Mouse (Mus musculus) intestine, embryonic 14.5 days (tissue): Measurements from ENCODE around the gene Stx5a. TPM values are rescaled to one million over a fixed set of nuclear protein-coding genes. Genes with fewer than 3 reads are reported as not detected.

Experiments
- microRNA-seq: library from miRNA; unstranded; fragments of <30 nt; microRNA quantifications from one replicate; pipeline ENCODE4, GENCODE M21; 2016
- polyA plus RNA-seq: library from polyadenylated mRNA; unstranded; fragments of >200 nt; fragmentation: Nextera tagmentation; extraction: Ambion mirVana; gene quantifications from 2 replicates; pipeline ENCODE4 v1.2.1, GENCODE M21; 2014

The Stx5a gene
- polyA plus RNA-seq, 1 experiment from 2014 or later = 114 TPM

Small RNA genes within 50 kb of the gene (microRNA-seq; reads per million reads assigned to microRNA genes)
- not detected for gene Mir6992

Other genes with a start within 250 kb of the Stx5a start
- gene Slc22a8, start 150.2 kb upstream of the Stx5a start, polyA plus RNA-seq = 0.05 TPM in 2 replicates
- not detected in 2 replicates for gene Slc22a6, start 123.4 kb upstream of the Stx5a start, polyA plus RNA-seq
- gene Chrm1, start 77.6 kb upstream of the Stx5a start, polyA plus RNA-seq = 0.26 and 0.44 TPM in 2 replicates
- 121 and 126 TPM in 2 replicates for gene Slc3a2, start 18.0 kb upstream of the Stx5a start, polyA plus RNA-seq
- gene Wdr74, start 5.6 kb upstream of the Stx5a start, polyA plus RNA-seq = 96.3 and 97.8 TPM in 2 replicates
- gene 1700092M07Rik, start 695 bp upstream of the Stx5a start, polyA plus RNA-seq = 0.90 and 1.3 TPM in 2 replicates
- 168 and 172 TPM in 2 replicates for gene Nxf1, start 15.7 kb downstream of the Stx5a start, polyA plus RNA-seq
- gene Tmem223, start 29.6 kb downstream of the Stx5a start, polyA plus RNA-seq = 170 and 196 TPM in 2 replicates
- 92.6 and 96.6 TPM in 2 replicates for gene Tmem179b, start 33.1 kb downstream of the Stx5a start, polyA plus RNA-seq
- gene Taf6l, start 45.0 kb downstream of the Stx5a start, polyA plus RNA-seq = 17.2 and 18.9 TPM in 2 replicates
- gene Polr2g, start 57.2 kb downstream of the Stx5a start, polyA plus RNA-seq = 148 and 151 TPM in 2 replicates
- 4.2 and 4.3 TPM in 2 replicates for gene Zbtb3, start 61.1 kb downstream of the Stx5a start, polyA plus RNA-seq
- 38.5 and 48.4 TPM in 2 replicates for gene Ttc9c, start 77.9 kb downstream of the Stx5a start, polyA plus RNA-seq
- gene Hnrnpul2, start 78.6 kb downstream of the Stx5a start, polyA plus RNA-seq = 6.5 and 7.7 TPM in 2 replicates
- gene AC129217.1, start 88.4 kb downstream of the Stx5a start, polyA plus RNA-seq = not detected in 2 replicates
- gene Bscl2, start 96.1 kb downstream of the Stx5a start, polyA plus RNA-seq = 39.6 and 40.9 TPM in 2 replicates
- gene Gng3, start 97.8 kb downstream of the Stx5a start, polyA plus RNA-seq = 23.7 and 25.2 TPM in 2 replicates
- gene Lrrn4cl, start 109.4 kb downstream of the Stx5a start, polyA plus RNA-seq = 1.4 TPM in 2 replicates
- gene Ubxn1, start 130.1 kb downstream of the Stx5a start, polyA plus RNA-seq = 162 and 166 TPM in 2 replicates
- gene Uqcc3, start 139.5 kb downstream of the Stx5a start, polyA plus RNA-seq = 57.1 and 63.9 TPM in 2 replicates
- gene Lbhd1, start 142.3 kb downstream of the Stx5a start, polyA plus RNA-seq = 78.6 and 79.2 TPM in 2 replicates
- not detected in 2 replicates for gene Gm49403, start 142.5 kb downstream of the Stx5a start, polyA plus RNA-seq
- 92.8 and 95.9 TPM in 2 replicates for gene 1810009A15Rik, start 147.4 kb downstream of the Stx5a start, polyA plus RNA-seq
- not detected in 2 replicates for gene Gm49416, start 147.5 kb downstream of the Stx5a start, polyA plus RNA-seq
- 37.5 and 44.5 TPM in 2 replicates for gene Ints5, start 151.6 kb downstream of the Stx5a start, polyA plus RNA-seq
- gene Ganab, start 156.7 kb downstream of the Stx5a start, polyA plus RNA-seq = 89.8 and 96.4 TPM in 2 replicates
- 35.7 and 36.9 TPM in 2 replicates for gene B3gat3, start 179.0 kb downstream of the Stx5a start, polyA plus RNA-seq
- 1.1 and 1.8 TPM in 2 replicates for gene Rom1, start 187.9 kb downstream of the Stx5a start, polyA plus RNA-seq
- gene Eml3, start 188.1 kb downstream of the Stx5a start, polyA plus RNA-seq = 16.8 and 18.4 TPM in 2 replicates
- 40.3 and 40.7 TPM in 2 replicates for gene Mta2, start 200.5 kb downstream of the Stx5a start, polyA plus RNA-seq
- gene Tut1, start 212.4 kb downstream of the Stx5a start, polyA plus RNA-seq = 33.3 and 33.5 TPM in 2 replicates
- 501 and 531 TPM in 2 replicates for gene Eef1g, start 225.6 kb downstream of the Stx5a start, polyA plus RNA-seq
- 21.6 and 22.2 TPM in 2 replicates for gene Ahnak, start 247.9 kb downstream of the Stx5a start, polyA plus RNA-seq